Mouse (Mus musculus) ovary, adult 10 weeks (tissue): ENCODE results near the gene Senp5. TPM values are rescaled to one million over a fixed set of nuclear protein-coding genes. Genes with fewer than 3 reads are reported as not detected.

Experiments used
- polyA plus RNA-seq: library from polyadenylated mRNA; stranded (reverse); fragments of 350-450 nt; fragmentation: Illumina TruSeq; extraction: RNeasy Lipid Tissue Mini Kit (QIAGEN cat#74804); gene quantifications from one replicate; pipeline ENCODE4 v1.2.3, GENCODE M21; 2014

Senp5 gene
- 50.6 TPM for polyA plus RNA-seq

DNA sequence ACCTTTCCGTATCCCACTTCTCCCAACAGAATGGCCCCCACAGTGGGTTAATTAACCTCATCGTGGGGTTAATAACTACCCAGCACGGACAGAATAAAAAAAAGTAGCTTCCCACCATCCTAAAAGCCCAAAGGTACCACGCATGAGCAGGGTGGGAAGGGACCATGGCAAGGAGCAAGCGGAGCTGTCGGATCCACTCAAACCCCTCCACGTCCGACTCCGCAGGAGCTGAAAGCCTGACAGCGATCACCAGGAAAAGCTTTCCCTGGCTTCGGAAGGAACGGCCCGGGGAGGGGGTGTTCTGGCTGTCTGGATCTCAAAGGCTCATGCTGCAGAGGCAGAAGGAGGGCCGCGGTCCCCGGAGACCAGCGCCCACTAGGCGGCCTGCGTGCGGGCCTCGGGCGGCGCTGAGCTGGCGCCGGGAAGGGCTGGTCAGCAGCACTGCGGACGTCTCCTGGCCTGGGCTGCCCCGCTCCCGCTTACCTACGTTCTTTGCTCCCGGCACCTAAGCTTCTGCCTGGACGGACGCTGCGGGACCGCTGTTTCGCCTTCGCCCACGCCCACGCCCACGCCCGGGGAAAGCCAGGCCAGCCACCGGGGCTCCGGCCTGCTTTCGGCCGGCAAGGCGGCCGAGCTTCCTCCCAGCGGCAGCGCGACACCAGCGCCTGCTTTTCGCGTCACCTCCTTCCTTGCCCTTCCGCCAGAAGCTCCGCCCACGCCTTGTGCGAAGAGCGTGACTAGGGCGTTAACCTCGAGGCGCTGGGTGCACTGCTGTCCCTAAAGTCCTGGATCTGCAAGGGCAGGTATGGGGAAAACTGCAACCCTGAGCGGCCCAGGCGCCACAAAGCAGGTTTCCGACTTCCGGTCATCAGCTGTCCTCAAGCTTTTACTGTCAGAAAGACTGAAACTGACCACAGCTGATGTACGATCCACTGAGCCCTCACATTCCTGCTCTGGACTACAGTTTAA lies at the start of gene Senp5:
Gene Senp5, minus strand, starts transcription at position 779 of the 969 bp plus-strand sequence.

DNA sequence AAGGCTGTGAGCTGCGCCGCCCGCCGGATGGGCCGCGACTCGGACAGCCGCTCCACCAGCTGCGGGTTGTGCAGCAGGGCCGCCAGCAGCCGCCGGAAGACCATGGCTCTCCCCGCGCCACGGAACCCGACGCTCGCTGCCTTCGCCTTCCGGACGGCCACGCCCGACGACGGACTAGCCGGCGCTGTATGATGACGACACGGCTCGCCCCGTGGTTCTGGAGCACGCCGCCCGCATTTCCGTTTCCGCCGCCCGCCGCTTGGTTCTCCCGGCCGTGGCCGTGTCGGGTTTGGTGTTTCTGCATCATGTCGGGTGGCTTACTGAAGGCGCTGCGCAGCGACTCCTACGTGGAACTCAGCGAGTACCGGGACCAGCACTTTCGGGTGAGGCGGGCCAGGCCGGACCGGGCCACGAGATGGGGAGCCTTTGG lies 54.7 kb downstream of the Senp5 start, which contains the start of the genes 0610012G03Rik and Ncbp2:
Gene 0610012G03Rik, minus strand, starts transcription at position 150 of the 430 bp plus-strand sequence.
Gene Ncbp2, plus strand, starts transcription at position 169 of the 430 bp plus-strand sequence.

DNA sequence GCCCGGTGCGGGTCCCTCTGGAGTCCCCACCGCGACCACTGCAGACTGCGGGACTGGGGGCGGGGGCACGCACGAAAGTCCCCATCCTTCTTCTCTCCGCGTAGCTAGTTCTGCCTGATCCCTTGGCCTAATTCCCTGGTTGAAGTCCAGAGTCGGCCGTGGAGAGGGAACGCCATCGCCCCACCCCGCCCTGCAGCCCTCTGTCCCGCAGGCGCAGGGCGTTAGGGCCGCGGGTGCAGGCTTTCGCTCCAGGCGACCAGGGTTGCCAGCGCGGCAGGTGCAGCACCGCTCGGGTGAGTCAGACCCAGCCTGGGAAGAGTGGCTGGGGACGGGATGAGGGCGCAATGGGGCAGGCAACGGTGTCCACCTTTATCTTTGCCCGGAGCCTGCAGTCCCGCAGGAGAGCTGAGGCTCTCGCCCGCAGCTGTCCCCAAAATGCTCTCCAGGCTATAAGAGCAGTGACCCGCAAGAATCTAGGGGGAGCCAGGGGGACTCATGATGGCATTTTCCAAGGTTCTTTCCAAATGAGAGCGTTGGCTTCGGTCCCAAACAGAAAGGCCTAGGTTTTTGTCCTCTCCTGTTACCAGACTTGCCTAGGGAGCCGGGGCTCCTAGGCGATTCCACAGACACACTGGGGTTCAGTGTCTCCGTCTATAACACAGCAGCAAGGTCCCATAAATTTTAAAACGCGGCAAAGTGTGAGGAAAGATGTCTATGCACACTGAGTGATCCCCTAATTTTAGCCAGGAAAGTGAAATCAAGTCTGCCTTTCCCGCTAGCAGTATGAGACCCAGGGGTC lies 69.1 kb downstream of the Senp5 start, which contains the start of gene Pigz:
Gene Pigz, plus strand, starts transcription at position 101 of the 799 bp plus-strand sequence.

Other genes starting within 250 kb of the Senp5 start
- not detected for gene Meltf, start 124.5 kb downstream of the Senp5 start, polyA plus RNA-seq
- not detected for gene Pigz, start 69.4 kb downstream of the Senp5 start, polyA plus RNA-seq
- 2.7 TPM for gene 0610012G03Rik, start 54.8 kb downstream of the Senp5 start, polyA plus RNA-seq
- 110 TPM for gene Ncbp2, start 54.8 kb downstream of the Senp5 start, polyA plus RNA-seq
- 126 TPM for gene Pak2, start 76.1 kb upstream of the Senp5 start, polyA plus RNA-seq
- 74.8 TPM for gene Pigx, start 96.5 kb upstream of the Senp5 start, polyA plus RNA-seq
- gene Cep19, start 96.5 kb upstream of the Senp5 start, polyA plus RNA-seq = 24.4 TPM
- 0.94 TPM for gene Nrros, start 162.3 kb upstream of the Senp5 start, polyA plus RNA-seq
- gene Bex6, start 176.5 kb upstream of the Senp5 start, polyA plus RNA-seq = not detected
- gene Fbxo45, start 243.9 kb upstream of the Senp5 start, polyA plus RNA-seq = 51.2 TPM
- gene Wdr53, start 243.9 kb upstream of the Senp5 start, polyA plus RNA-seq = 6.6 TPM